Mouse (Mus musculus): Measurements from ENCODE around the gene Arf5. TPM values are rescaled to one million over a fixed set of nuclear protein-coding genes. Genes with fewer than 3 reads are reported as not detected.

Arf5 gene
- total and polyA plus RNA-seq, 3 experiments = 150 to 248 (median 162) TPM

DNA sequence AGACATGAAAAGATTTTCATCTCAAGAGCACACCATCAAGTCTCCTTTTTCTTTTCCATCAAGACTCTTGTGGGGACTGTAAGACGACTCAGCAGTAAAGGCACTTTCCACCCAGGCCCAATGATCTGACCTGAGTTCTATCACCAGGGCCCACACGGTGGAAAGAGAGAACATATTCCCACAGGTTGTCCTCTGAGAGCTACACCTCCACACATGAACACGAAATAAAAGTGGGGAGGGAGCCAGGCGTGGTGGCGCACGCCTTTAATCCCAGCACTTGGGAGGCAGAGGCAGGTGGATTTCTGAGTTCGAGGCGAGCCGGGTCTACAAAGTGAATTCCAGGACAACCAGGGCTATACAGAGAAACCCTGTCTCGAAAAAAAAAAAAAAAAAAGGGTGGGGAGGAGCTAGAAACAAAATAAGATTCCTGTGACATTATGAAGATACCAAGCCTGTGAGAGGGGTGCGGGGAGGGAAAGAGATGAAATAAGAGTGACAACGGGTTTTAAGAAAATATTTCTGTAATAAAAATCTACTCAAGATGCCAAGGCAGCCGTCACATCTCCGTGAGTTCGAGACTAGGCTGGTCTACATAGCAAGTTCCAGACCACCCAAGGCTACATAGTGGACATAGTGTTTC is 589 bp upstream of the Arf5 start:
- Histone ChIP-seq H3K27me3 (ENCODE audit: control insufficient read depth, insufficient read depth, low read length) (no peaks in the 10 kb centered on the region), H3K9ac (ENCODE audit: low read depth, low read length) (no peak overlapping the region), H3K79me2 (replicated peaks; ENCODE audit: control insufficient read depth, insufficient read depth, low read length) (peaks cover 5% of the 10 kb centered on the region), H3K36me3 (ENCODE audit: control insufficient read depth, insufficient read depth, low read length) (peaks cover 8% of the 10 kb centered on the region), H3K4me1 (ENCODE audit: control insufficient read depth, insufficient read depth, low read length) (peaks cover 22% of the 10 kb centered on the region), H3K4me3 (peak overlapping the region; percentile 86), H3K27ac (peak overlapping the region; percentile 93)
- WGBS = 69% methylated on average over 15 of the region's 15 CpGs
- no peak for TF ChIP-seq POLR2A (IDR thresholded peaks at IDR 0.05; ENCODE audit: insufficient read depth, low read depth, low read length)
- no peak for TF ChIP-seq CTCF (IDR thresholded peaks at IDR 0.05)
- TF ChIP-seq EP300 (IDR thresholded peaks at IDR 0.05; ENCODE audit: insufficient read depth, low read depth, low read length) = no peak
- intact Hi-C loops (cut with DNase I) = loop anchor here (1.0 to 5.0 kb wide), 4 partner anchors 40 to 410 kb away; partner anchors contain the start of gene Lrrc4
- DNase-seq = peak in 1 of 2 experiments; percentile 30

DNA sequence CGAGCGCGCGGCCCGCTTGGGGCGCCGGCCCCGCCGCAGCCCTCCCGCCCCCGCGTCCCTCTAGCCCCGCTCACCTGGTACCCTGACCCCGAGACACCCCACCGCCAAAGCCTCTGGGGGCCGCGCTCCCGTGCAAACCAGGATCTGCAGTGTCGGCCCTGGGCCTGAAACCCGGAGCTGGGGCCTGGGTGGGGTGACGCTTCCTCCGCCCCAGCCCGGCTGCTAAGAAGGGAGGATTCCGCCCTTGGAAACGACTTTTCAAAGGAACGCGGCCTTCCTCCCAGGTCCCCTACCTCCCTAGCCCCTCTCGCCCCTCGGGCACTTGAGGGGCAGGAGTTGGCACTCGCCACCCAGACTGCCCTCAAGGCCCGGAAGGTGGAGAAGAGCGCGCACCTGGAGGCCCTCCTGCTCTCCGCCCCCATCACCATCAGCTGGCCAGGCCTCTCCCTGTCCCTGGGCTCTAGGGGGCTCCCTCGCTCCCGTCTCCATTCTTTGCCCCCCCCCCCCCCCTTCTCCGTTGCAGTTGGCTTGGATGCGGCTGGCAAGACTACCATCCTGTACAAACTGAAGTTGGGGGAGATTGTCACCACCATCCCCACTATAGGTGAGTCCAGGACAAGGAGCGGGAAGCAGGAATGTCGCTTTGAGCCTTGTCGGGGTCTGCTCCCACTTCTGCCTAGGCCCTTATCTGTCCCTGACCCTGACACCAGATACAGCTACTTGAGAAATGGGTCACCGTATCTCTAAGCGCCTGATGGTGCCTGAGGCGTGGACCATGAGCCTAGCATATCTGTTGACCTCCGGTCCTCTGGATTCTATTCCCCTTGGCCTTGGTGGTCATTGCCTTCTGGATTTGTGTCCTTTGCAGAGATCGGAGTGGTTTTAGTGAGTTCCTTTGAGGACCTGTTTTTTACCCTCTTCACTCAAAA is 671 bp downstream of the Arf5 start:
- H3K27me3 ChIP-seq (ENCODE audit: control insufficient read depth, insufficient read depth, low read length) = no peaks in the 10 kb centered on the region
- H3K4me1 ChIP-seq (ENCODE audit: control insufficient read depth, insufficient read depth, low read length) = peaks cover 18% of the 10 kb centered on the region
- intact Hi-C loops (cut with DNase I) = loop anchor here (5.0 kb wide), 3 partner anchors 38 to 408 kb away; partner anchors contain the start of gene Lrrc4
- peak overlapping the region; percentile 84 for H3K9ac ChIP-seq (ENCODE audit: low read depth, low read length)
- DNase-seq = peak; percentile 73 to 75
- no peak for TF ChIP-seq POLR2A (IDR thresholded peaks at IDR 0.05; ENCODE audit: insufficient read depth, low read depth, low read length)
- peak; percentile 34; the same call in 1 of the 2 replicates for TF ChIP-seq CTCF (IDR thresholded peaks at IDR 0.05)
- H3K4me3 ChIP-seq = peak overlapping the region; percentile 86
- WGBS = 5% methylated on average over 35 of the region's 46 CpGs
- H3K36me3 ChIP-seq (ENCODE audit: control insufficient read depth, insufficient read depth, low read length) = peaks cover 3% of the 10 kb centered on the region; the same call in 1 of the 2 replicates
- peaks cover 5% of the 10 kb centered on the region for H3K79me2 ChIP-seq (replicated peaks; ENCODE audit: control insufficient read depth, insufficient read depth, low read length)
- peak overlapping the region; percentile 93 for H3K27ac ChIP-seq

DNA sequence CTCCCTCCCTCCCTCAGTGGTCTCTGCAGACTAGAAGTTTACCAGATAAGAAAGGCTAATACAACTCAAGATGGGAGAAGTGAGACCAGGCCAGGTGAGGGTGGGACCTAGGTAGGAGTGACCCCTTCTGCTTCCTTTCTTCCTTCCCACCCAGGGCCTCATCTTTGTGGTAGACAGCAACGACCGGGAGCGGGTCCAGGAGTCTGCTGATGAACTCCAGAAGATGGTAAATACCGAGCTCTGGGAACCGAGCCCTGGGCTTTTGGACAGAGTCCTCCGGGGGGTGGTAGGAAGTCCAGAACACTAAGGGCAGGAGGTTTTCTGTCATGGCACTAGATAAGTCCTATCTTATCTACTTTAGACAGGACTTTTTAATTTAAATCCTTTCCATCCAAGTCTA is 1.7 kb downstream of the Arf5 start:
- peaks cover 2% of the 10 kb centered on the region; the same call in 1 of the 2 replicates for H3K36me3 ChIP-seq (ENCODE audit: control insufficient read depth, insufficient read depth, low read length)
- H3K4me1 ChIP-seq (ENCODE audit: control insufficient read depth, insufficient read depth, low read length) = peaks cover 15% of the 10 kb centered on the region
- H3K27ac ChIP-seq = no peak overlapping the region
- 32% methylated on average over 6 of the region's 6 CpGs for WGBS
- H3K79me2 ChIP-seq (replicated peaks; ENCODE audit: control insufficient read depth, insufficient read depth, low read length) = peaks cover 5% of the 10 kb centered on the region
- H3K27me3 ChIP-seq (ENCODE audit: control insufficient read depth, insufficient read depth, low read length) = no peaks in the 10 kb centered on the region
- peak in 1 of 2 experiments; percentile 25 for DNase-seq
- TF ChIP-seq EP300 (IDR thresholded peaks at IDR 0.05; ENCODE audit: insufficient read depth, low read depth, low read length) = no peak
- TF ChIP-seq POLR2A (IDR thresholded peaks at IDR 0.05; ENCODE audit: insufficient read depth, low read depth, low read length) = no peak
- TF ChIP-seq CTCF (IDR thresholded peaks at IDR 0.05) = no peak
- intact Hi-C loops (cut with DNase I) = no loop called here
- H3K4me3 ChIP-seq = no peak overlapping the region; the same call in 1 of the 2 replicates
- H3K9ac ChIP-seq (ENCODE audit: low read depth, low read length) = no peak overlapping the region

DNA sequence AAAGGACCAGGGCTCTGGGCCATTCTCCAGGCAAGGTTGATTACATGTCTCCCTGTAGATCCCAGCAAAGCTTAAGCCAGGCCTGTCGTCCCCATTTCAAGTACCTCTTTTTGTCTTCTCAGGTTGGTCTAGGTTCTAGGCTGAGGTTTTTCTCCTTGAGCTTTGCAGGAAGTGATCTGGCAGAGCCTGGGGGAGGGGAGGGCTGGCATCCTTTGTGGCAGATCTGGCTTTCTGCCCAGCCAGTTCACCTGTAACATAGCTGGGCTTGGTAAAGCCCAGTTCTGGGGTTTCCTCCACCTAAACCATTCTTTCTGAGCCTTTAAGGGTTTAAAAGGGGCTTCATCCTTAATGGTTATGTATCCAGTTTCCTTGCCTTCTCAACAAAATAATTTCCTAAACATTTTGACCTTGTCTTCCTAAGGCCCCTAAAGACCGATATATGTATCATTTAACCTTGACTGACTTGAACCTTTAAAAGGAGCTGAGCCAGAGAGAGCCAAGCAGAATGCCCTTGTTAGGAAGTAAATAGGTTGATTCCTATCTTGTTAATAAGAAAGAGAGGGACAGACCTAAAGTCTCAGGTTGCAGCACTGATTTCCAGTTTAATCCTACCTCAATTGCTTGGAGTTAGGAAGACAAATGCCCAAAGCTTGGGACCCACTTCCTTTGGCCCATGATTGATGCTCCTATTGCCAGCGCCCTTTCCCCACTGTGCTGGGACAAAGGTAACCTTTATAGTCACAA is 3.9 kb downstream of the Arf5 start, which contains the start of gene Fscn3:
Gene Fscn3 (plus strand): TSS at position 694 of the 744 bp plus-strand sequence.
- TF ChIP-seq EP300 (IDR thresholded peaks at IDR 0.05; ENCODE audit: insufficient read depth, low read depth, low read length) (no peak), POLR2A (IDR thresholded peaks at IDR 0.05; ENCODE audit: insufficient read depth, low read depth, low read length) (no peak), CTCF (IDR thresholded peaks at IDR 0.05) (no peak)
- H3K36me3 ChIP-seq (ENCODE audit: control insufficient read depth, insufficient read depth, low read length) = no peaks in the 10 kb centered on the region
- no peak for DNase-seq
- intact Hi-C loops (cut with DNase I) = no loop called here
- WGBS = 74% methylated on average over 3 of the region's 3 CpGs
- H3K9ac ChIP-seq (ENCODE audit: low read depth, low read length) = no peak within 1 kb of the TSS
- H3K27me3 ChIP-seq (ENCODE audit: control insufficient read depth, insufficient read depth, low read length) = no peaks in the 10 kb centered on the region
- H3K4me1 ChIP-seq (ENCODE audit: control insufficient read depth, insufficient read depth, low read length) = peaks cover 9% of the 10 kb centered on the region
- H3K79me2 ChIP-seq (replicated peaks; ENCODE audit: control insufficient read depth, insufficient read depth, low read length) = peaks cover 2% of the 10 kb centered on the region; the same call in 1 of the 2 replicates
- no peak within 1 kb of the TSS for H3K4me3 ChIP-seq
- no peak within 1 kb of the TSS for H3K27ac ChIP-seq

DNA sequence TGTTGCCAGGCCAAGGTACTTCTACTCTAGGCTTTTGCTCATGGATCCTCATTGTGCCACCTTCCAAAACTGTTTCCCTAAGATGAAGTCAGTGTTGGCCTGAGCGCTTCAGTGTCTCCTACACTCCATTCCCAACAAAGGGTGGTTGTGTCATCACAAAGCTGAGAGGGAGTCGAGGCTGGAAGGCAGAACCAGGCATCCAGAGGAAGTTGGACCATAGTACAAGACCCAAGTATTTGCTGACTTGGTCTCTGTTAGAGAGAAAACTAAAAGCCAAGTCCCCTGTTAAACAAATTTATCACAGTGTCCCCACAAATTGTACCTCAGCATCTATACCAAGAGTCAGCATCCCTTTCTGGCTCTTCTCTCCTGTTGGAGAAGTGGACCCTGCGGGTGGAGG is 4.9 kb downstream of the Arf5 start, which contains the start of gene Gcc1:
Gene Gcc1 (minus strand): TSS at position 101 of the 400 bp plus-strand sequence.
- no peak for DNase-seq
- H3K79me2 ChIP-seq (replicated peaks; ENCODE audit: control insufficient read depth, insufficient read depth, low read length) = peaks cover 2% of the 10 kb centered on the region; the same call in 1 of the 2 replicates
- H3K36me3 ChIP-seq (ENCODE audit: control insufficient read depth, insufficient read depth, low read length) = no peaks in the 10 kb centered on the region
- peaks cover 7% of the 10 kb centered on the region for H3K4me1 ChIP-seq (ENCODE audit: control insufficient read depth, insufficient read depth, low read length)
- H3K27me3 ChIP-seq (ENCODE audit: control insufficient read depth, insufficient read depth, low read length) = no peaks in the 10 kb centered on the region
- intact Hi-C loops (cut with DNase I) = no loop called here
- H3K9ac ChIP-seq (ENCODE audit: low read depth, low read length) = no peak within 1 kb of the TSS
- H3K27ac ChIP-seq = no peak within 1 kb of the TSS
- TF ChIP-seq POLR2A (IDR thresholded peaks at IDR 0.05; ENCODE audit: insufficient read depth, low read depth, low read length) (no peak), CTCF (IDR thresholded peaks at IDR 0.05) (no peak), EP300 (IDR thresholded peaks at IDR 0.05; ENCODE audit: insufficient read depth, low read depth, low read length) (no peak)
- 84% methylated on average over 3 of the region's 3 CpGs for WGBS
- no peak within 1 kb of the TSS for H3K4me3 ChIP-seq
